Mouse (Mus musculus) left cerebral cortex, postnatal 14 days (tissue): ENCODE measurements around the gene Eps8l3. TPM values are rescaled to one million over a fixed set of nuclear protein-coding genes. Genes with fewer than 3 reads are reported as not detected.

Source experiments
- DNase-seq, 2 experiments: peaks; one replicate each; pipeline ENCODE4 v3.0.0; 2021 to 2022; ENCODE audit warnings: low spot score in 2 of 2, mixed read lengths in 1 of 2
- intact Hi-C: fragments of 180-260 bp; cut with DNase I; formaldehyde crosslinking; loops from one replicate; pipeline ENCODE4 v1.15.1; 2025
- long read RNA-seq, 2 experiments: library from polyadenylated mRNA; stranded (forward); transcript quantifications; one replicate each; pipeline ENCODE4 v2.0.0; 2021
- total RNA-seq, 2 experiments: library from RNA; stranded (reverse); gene quantifications; 2 replicates each; pipeline ENCODE4 v1.2.3; 2021

Eps8l3 gene
- not detected for total RNA-seq
- long read RNA-seq, experiment 1: 0 reads
- long read RNA-seq, experiment 2: 0 reads

DNA sequence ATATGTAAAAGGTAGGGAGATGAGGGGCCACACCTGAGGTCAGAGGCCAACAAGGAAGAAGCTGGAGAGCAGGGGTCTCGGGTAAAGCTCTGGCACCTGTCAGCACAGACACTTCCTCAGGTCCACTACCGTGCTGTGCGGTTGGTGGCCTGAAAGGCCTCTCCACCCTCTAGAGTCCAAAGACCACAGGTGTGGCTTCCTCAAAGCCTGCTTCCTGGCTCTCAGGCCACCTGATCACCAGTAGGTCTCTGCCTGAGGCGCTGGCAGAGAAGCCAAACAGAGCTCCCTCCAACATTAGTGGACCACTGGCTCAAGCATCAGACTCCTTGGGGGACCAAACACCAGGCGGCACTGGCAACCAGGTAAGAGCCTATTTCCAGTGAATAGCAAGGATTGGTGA is at the start of gene Eps8l3:
Gene Eps8l3, plus strand, starts transcription at position 225 of the 400 bp plus-strand sequence.
- intact Hi-C loops: no loop called here
- no peak for DNase-seq

DNA sequence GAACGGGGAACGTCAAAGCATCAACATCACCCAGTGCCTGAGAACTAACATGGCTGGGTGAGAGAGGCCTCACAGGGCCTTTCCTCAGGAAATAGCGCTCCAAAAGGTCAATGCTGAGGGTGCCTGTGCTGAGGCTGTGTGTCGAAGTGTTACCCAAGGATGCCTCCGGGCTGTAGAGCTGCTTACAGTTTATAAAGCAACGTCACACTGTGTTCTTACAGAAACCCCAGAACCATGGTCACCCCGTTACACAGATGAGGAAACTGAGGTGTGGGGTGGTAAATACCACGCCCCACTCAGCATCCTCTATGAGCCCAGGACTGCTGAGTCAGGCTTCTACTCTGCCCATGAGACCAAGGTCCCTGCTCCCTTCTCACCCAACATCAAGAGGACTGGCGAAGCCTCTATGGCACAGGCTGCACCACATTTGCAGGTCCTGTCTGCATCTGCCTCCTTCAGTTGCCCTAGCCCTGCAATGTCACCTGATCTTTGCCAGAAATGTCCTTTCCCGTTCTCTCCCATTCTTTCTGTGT is 49.1 kb upstream of the Eps8l3 start:
- intact Hi-C loops: no loop called here

DNA sequence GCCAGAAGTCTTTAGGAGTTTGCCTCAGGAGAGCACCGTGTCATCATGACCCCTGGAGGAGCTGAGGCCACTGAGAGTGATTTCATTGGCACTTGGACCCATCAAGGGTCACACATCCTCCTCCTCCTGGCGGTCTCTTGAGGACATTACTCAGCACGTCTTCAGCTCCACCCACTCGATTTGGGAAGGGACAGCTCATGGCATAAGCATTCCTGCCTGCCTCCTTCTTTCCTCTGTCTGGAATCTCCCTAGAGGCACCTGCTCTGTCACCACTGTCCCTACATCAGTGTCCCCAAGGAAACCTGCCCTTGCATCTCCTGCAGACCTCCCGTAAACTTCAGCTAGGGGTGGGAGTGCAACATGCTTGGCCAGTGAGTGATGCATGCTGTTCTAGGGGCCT is 48.5 kb upstream of the Eps8l3 start:
- DNase-seq: no peak
- intact Hi-C loops: no loop called here

More for the DNA sequence above, 49.1 kb upstream of the Eps8l3 start:
- DNase-seq: no peak

DNA sequence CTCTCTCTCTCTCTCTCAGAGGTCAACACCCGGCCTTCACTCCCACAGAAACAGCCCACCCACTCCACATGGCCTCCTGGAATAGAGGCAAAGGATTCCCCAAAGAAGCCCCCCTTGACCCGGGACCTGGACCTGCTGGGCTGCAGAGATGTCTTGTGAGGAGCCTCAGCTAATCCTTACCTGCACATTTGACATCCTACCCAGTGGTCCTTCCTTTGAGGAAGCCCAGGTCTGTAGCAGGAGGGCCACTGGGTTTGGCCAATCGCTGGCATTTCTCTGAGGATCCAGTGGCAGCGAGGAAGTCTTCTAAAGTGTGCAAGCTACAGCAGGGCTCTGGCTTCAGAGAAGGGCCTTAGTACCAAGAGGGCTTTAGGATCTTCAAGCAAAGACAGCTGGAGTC is 48.0 kb upstream of the Eps8l3 start:
- intact Hi-C loops: no loop called here
- DNase-seq: no peak

DNA sequence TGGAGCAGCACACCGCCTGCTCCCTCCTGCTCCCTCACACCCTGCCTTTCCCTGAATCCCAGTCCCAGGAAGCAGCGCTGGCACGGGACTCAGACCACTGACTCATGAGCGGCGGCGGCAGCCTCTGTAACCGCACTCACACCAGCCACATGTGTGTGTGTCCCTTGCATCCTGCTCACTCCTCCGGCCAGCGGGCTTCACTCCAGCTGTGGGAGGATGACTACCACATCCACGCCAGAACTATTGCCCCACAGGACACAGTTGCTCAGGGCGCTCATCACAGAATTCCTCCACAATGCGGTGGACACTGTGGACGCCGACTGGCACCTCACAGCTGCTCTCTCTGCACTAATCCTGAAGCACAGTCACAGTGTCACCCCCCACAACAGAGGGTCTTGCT is 47.4 kb upstream of the Eps8l3 start:
- no peak for DNase-seq
- intact Hi-C loops: no loop called here

DNA sequence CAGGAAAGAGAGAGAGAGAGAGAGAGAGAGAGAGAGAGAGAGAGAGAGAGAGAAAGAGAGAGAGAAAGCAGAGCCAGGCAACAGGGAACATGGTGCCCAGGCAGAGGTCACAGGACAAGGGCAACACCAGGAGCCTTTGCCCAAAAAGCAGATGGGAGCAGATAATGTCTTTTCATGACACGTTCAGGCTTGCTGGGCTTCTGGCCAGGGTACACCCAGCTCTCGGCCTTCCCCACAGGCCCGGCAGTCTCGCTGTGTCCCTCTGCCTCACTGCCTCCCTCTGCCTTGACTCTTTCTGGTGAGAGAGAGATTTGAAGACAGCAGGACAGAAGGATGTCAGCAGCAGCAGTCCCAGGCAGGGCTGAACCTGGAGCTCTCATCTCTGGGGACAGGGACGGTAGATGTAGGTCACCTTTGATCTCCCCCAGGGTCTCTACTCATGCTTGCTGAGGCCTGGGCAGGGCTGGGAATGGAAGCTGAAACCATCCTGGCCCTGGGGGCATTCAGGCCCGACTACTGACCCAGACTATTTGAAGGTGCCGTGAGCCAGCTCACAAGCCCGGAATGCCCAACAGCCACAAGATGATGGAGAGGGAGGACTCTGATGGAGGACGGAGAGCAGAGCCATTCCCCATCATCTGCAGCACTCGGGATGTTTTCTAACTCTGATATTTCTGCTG is 45.0 kb upstream of the Eps8l3 start:
- intact Hi-C loops: no loop called here
- no peak for DNase-seq

DNA sequence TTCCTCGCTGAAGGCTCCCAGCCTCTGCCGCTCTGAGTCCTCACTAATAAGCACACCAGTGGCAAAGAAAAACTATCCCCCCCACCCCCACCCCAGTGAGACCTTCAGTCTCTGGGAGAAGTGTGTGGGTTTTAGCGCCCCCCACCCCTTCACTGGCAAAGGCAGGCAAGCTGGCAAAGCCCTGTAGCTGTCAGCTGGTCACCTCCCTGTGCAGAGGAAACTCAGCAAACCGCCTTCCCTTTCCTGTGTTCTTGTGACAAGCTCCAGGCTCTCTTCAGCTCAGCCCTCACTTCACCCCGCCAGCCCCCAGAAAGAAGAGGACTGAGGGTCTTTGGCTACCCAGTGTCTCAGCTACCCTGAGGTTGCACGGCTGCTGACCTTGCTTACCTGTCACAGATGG is 44.4 kb upstream of the Eps8l3 start:
- intact Hi-C loops: no loop called here
- DNase-seq: no peak

DNA sequence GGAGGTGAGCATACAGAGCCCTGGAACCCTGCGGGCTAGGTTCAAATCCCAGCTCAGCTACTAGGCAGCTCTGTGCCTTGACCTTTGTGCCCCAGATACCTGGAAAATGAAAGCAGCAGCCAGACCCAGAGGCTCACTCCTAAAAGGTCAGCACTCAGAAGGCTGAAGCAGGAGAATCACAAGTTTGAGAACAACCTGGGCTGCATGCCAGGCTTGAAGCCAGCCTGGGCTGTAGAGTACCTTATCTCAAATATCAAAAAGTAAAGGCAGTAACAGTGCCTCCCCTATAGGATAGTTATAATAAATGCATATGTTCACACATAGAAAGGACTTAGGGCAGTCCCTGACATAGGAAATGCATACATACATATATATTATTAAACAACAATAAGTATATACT is 43.7 kb upstream of the Eps8l3 start:
- intact Hi-C loops: no loop called here
- DNase-seq: no peak

DNA sequence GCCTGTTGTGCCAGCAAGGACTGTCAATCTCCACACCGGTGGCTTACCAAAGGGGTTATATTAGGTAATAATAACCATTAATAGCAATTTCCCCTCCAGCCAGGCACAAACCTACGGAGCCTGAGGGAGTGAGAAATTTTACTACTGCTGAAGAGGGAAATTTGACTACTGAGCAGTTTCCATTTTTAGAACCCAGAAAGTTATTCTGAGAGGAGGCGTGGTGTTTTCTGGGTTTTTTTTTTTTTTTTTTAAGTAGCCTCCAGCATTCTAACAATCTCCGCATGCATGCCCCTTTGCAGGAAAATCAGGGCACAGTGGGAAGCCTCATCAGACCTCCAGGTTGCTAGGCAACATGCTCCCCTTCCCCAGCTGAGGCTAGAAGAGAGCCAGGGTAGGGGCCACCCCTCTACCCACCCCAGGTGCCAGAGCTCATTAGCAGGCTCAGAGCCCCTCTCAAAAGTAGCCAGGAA is 43.1 kb upstream of the Eps8l3 start:
- DNase-seq: no peak
- intact Hi-C loops: no loop called here

DNA sequence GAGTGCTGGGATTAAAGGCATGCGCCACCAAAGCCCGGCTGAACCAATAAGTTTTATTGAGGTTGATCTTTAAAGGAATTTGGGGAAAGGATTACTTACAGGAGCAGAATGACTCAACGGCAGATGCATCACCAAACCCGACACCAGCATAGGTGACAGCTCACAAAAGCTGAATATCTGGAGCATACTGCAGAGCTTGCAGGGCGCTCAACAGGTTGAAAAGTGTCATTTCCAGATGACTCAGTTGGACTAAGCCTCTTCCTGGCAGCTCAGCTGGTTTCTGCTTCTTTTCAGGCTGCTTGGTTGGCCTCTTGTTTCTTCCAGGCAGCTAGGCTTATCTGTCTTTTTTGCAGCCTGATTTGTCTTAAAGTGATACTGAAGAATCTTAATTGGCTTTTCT is 41.7 kb upstream of the Eps8l3 start:
- DNase-seq: no peak

DNA sequence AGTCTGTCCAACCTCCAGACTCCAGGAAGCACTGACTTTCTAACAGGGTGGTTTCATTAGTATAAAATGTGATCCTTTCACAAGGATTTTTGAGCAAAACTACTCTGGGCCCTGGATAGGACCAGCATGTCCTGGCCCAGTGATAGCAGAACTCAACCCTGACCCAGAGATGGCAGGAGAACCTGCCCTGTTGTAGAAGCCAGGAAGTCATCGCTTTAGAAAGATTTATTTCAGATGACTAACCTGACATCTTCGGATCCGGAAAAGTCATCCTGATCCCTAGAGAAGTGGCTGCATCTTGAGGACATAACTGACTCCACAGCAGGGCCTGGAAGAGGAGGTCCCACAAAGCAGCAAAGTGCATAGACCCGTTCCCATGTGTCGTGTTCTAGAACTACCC is 37.2 kb upstream of the Eps8l3 start:
- no peak for DNase-seq
- intact Hi-C loops: loop anchor here (5.0 kb wide), 1 partner anchor 88 kb away; no protein-coding TSS in a partner anchor

More for the DNA sequence above, 41.7 kb upstream of the Eps8l3 start:
- intact Hi-C loops: no loop called here

DNA sequence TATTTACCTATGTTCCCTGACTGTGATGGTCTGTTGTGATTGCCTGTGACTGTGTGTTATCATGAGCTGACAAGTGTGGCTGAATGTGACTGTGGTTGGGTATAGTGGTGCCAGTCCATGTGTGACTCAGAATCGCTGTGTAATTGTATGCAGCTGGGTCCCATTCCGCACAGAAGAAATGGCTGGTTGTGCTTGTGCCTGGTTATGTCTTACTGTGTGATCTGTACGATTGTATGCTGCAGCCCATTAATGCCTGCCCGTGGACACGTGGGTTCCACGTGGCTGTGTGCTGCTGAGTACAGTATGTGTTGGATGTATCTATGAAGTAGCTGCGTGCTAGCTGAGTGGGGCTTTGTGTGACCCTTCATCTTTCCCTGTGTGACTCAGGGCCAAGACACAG is 36.2 kb upstream of the Eps8l3 start:
- intact Hi-C loops: loop anchor here (5.0 kb wide), 1 partner anchor 89 kb away; no protein-coding TSS in a partner anchor
- DNase-seq: no peak

DNA sequence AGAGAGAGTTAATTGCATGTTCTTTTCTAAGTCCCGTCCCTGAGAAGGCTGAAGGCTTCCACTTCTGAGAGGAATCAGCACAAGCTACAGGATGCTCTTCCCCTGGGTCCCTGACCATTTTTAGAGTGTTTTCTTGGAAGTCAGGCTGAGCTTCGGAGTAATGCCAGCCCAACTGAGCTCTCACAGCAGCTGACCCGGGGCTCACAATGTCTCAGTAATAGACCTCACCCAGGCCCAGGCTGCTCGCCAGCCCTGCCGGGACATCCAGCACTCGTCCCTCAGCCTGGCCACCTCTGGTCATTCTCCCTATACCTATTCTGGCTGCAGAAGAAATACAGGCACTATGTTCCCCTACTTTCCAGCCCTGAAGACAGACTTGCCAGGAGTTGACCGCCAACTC is 35.7 kb upstream of the Eps8l3 start:
- DNase-seq: no peak

DNA sequence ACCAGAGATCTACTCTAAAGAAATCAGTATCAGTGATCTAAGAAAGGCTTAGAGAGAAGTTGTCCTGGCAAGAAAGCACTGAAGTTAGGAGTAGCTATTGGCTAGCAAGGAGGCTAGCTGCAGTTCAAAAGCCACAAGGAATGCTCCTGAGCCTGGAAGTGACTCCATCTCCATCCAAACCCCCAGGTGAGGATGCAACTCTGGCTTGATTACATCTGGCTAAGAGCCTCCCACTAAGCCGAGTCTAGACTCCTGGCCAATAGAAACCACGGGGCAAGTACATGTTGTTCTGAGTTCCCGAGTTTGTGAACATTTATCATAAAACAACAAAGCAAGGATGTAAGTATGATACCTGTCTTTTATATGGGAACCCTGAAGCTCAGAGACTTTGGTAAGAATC is 33.6 kb upstream of the Eps8l3 start:
- intact Hi-C loops: loop anchor here (5.0 kb wide), 1 partner anchor 91 kb away; no protein-coding TSS in a partner anchor
- no peak for DNase-seq

More for the DNA sequence above, 35.7 kb upstream of the Eps8l3 start:
- intact Hi-C loops: loop anchor here (5.0 kb wide), 1 partner anchor 89 kb away; no protein-coding TSS in a partner anchor

DNA sequence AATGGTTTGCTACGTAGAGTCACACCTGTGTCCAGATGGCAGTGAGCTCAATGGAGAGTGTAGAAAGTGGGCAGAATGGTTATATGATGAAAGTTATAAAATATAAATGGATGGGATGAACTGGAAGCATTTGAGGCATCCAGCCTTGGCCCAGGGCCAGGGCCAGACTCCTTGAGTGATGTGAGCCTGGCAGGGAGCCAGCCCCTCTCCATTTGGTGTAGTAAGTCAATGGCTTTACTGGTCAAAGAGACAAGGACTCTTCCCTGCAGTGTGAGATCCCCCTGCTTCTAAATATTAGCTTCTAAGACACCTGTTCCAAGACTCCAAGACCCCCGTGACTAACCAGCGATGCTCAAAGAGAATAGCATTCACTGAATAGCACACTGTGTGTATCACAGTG is 33.0 kb upstream of the Eps8l3 start:
- peak in 1 of 2 experiments; percentile 51 for DNase-seq
- intact Hi-C loops: loop anchor here (5.0 kb wide), 1 partner anchor 92 kb away; no protein-coding TSS in a partner anchor

DNA sequence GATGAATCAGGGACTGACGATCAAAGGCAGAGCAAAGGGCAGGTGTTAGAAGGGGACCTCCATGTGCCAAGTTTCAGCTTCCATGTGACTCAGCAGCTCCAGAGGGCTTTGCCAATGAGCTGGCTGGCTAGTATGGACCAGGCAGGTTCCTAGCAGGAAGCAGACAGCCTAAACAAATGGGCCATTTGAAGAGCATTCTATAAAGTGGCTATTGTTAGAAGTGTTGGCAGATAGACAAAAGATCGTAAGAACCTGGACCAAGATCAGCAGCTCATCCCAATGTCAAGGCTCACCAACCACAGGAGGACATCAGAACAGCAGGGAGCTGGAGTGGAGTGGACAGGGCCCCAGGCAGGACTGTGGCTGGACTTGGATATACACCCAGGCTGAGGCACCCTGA is 32.5 kb upstream of the Eps8l3 start:
- no peak for DNase-seq
- intact Hi-C loops: loop anchor here (5.0 kb wide), 1 partner anchor 92 kb away; no protein-coding TSS in a partner anchor

DNA sequence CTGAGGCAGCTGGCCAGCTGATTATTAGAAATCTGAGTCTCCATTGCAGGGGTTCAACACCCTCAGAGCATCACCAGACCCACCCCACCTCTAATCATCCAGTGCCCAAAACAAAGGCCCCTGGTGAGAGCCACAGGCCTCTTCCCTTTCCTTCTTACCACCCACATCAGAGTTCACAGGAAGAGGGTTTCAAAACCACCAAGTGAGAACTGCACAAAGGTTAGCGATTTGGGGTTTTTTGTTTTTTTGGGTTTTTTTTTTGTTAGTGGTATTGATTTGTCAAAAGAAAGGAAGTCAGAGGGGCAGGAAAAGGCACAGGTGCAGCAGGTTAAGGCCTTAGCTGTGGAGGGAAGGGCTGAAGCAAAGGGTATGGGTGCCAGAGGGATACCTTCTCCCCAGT is 30.9 kb upstream of the Eps8l3 start:
- no peak for DNase-seq
- intact Hi-C loops: no loop called here

DNA sequence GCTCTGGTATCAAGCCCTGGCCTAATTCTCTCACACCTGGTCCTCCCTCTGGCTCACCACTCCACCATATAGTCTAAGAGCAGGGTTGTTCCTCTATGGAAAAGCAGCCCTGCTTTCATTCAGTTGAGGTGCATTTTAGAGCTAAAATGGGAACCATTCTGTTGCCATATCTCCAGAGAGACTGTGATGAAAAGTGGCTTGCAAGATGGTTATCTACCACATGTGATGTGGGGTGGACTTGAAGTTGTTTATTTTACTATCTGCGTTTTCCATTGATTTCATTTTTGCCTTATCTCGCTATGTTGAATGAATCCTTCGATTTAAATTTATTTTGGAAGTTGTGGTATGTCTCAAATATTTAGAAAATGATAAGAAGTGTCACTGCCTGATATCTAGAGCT is 30.2 kb upstream of the Eps8l3 start:
- intact Hi-C loops: no loop called here
- no peak for DNase-seq

DNA sequence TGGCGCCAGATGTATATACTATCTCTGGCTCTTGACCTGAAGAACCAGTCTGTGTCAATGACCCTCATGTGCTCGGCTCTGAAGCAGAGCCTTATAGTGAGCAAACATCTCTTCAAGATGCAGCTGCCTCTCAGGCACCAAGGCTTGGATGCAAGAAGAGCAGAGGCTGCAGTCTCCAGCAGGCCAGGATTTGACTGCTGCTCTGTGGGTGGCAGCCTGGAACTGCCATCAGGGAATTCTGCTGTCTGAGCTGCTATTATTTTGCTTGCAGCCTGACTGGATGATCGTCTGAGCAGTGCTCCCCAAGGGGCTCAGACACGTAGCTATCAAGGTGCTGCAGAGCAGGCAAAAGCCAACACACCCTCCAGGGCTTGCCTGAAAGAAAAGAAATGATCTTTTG is 28.9 kb upstream of the Eps8l3 start:
- DNase-seq: no peak
- intact Hi-C loops: no loop called here

DNA sequence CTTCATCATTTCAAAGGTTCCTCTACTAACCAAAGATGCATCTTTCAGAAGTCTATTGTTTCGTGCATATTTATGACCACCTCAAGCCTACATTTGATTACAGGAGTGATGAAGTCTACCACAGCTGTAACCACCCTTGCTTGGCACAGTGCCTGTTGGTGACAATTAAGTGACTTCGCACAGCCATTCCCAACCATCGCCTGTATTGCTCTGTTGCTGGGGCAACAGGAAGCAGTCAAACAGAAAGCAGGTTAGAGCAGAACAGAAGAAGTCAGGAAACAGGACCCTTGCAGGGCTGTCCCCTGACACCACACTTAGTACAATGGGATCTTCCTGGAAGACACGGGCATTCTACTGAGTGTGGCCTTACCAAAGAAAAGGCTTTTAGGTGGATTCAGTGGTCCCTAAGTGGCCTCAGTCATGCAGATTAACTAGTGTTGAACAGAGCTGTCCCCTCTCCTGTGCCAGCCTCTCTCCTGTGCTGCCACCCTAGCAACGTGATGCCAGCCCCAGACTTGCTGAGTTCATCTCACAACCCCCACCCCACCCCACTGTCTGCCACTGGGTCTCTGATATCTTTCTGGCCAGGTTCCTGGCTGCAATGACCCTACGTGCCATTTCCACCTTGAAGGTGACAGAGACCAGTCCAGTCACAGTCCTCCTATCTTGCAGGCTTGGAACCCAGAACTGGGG is 27.9 kb upstream of the Eps8l3 start:
- DNase-seq: no peak
- intact Hi-C loops: no loop called here

DNA sequence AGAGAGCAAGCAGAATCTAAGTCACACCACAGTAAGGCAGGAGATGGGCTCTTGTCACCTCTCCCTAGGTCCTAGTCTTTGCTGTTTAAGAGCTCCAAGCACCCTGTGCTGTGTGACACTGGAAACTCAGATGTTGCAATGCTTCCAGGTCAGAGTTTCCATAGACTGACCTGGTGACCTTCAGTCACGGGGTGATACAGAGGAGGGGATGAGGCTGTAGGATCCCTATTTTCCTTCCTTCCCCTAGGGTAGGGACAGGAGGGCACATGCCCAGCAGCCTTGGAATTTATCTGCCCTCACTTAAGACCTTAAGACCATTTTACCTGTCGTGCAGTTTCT is 27.4 kb upstream of the Eps8l3 start:
- intact Hi-C loops: no loop called here
- no peak for DNase-seq
